Mouse (Mus musculus): ENCODE measurements at regions not wholly inside any gene's neighbourhood (a gene's known extent, or its start where the extent isn't known, plus 50 kb on each side); places are given as distances from the start of the nearest gene placed in this dataset.

DNA sequence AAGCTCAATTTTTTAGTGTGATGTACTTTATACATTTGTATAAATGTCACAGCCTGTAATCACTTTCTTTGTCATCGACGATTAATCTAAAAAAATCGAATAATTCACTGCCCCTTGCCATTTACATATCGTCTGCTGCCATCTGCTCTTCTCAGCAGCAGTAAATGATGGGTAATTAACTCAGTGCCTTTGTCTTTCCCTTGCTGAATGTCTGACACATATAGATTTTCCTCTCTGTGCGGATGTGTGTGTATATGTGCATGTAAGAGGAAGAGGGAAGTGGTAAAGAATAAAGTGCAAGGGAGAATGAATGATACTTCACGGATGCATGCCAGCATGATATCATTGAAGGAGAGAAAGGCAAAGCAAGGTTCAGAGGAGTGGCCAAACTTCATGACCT is 814.3 kb upstream of the Gm5150 start:
- Histone ChIP-seq H3K4me2 (ENCODE audit: low read depth, low read length) (no peak overlapping the region), H3K36me3 (replicated peaks; ENCODE audit: insufficient read depth, low read length) (no peaks in the 10 kb centered on the region), H3K9ac (replicated peaks) (no peak overlapping the region), H3K4me3 (ENCODE audit: low read depth, low read length) (no peak overlapping the region), H3K4me1 (ENCODE audit: insufficient read depth) (no peaks in the 10 kb centered on the region), H3K27ac (ENCODE audit: low read depth) (no peak overlapping the region), H3K9me3 (ENCODE audit: low read length) (no peaks in the 10 kb centered on the region), H3K27me3 (ENCODE audit: insufficient read depth, low read length) (no peaks in the 10 kb centered on the region)
- WGBS (ENCODE audit: insufficient replicate concordance) = 75% methylated on average over 6 of the region's 6 CpGs
- TF ChIP-seq EP300 (IDR thresholded peaks at IDR 0.05; ENCODE audit: low read depth) (no peak), CTCF (IDR thresholded peaks at IDR 0.05; ENCODE audit: low read depth) (no peak)
- DNase-seq = no peak
- ATAC-seq = no peak

DNA sequence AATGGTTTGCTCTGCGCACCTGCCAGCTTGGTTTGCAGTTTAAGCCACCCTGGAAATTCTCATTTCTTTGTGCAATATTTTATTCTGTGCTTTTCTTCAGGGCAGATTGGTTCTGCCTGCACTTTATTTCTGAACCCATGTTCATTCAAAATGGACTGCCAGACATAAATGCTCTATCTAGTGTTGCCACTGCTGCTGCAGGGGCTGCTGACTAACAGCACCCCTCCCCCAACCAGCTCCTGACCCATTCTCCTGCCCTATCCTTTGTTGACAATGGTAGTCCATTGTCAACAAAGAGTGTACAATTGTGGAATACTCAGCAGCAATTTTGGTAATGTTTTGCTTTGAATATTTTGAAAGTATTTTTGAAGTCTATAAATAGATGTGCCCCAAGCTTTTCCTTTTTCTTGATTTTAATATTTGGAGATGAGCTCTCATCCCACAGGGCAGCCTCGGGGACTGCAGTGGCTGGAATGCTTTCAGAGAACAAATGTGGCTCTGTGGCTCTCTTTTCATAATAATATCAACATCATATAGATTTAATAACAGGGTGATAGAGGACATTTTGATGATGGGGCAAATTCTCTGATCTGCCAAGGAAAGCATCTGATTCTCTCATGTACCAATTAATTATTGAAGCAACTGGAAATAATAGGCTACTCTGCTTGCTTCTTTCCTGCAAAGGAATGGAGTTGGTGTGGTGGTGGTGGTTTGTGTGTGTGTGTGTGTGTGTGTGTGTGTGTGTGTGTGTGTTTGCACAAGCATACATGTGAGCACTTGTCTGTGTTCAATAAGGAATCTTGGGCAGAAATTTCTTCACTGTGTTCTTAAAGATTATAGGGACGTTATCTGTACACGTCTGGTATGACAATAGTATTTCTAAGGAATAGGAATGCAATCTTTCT is 813.2 kb upstream of the Gm5150 start:
- 67% methylated on average over 4 of the region's 4 CpGs for WGBS (ENCODE audit: insufficient replicate concordance)

DNA sequence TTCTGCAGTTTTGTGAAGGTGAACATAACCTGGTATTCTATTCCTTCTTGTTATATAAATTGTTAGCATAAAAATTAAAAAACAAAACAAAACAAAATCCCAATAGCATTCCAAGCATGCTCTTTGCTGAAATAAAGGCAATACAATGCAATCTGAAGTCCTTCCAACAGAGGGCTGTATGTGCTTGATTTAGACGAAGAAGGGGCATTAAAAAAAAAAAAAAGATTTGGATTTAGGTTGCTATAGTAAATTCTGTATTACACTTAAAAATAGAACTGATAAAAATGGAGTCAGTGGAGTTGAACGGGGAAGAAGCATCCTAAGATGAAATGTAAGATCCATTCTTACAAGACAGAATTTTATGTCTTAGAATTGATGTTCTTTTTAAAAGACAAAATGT is 810.6 kb upstream of the Gm5150 start:
- Histone ChIP-seq H3K4me1 (ENCODE audit: insufficient read depth) (no peaks in the 10 kb centered on the region), H3K27me3 (ENCODE audit: insufficient read depth, low read length) (no peaks in the 10 kb centered on the region), H3K36me3 (replicated peaks; ENCODE audit: insufficient read depth, low read length) (no peaks in the 10 kb centered on the region), H3K4me2 (ENCODE audit: low read depth, low read length) (no peak overlapping the region), H3K9ac (replicated peaks) (no peak overlapping the region), H3K9me3 (ENCODE audit: low read length) (no peaks in the 10 kb centered on the region), H3K4me3 (ENCODE audit: low read depth, low read length) (no peak overlapping the region), H3K27ac (ENCODE audit: low read depth) (no peak overlapping the region)
- 34% methylated on average over 2 of the region's 2 CpGs for WGBS (ENCODE audit: insufficient replicate concordance)
- no peak for TF ChIP-seq EP300 (IDR thresholded peaks at IDR 0.05; ENCODE audit: low read depth)
- TF ChIP-seq CTCF (IDR thresholded peaks at IDR 0.05; ENCODE audit: low read depth) = no peak
- no peak for DNase-seq
- no peak for ATAC-seq

More for the DNA sequence above, 813.2 kb upstream of the Gm5150 start:
- no peak overlapping the region for H3K9ac ChIP-seq (replicated peaks)
- DNase-seq (no peak), ATAC-seq (no peak)
- TF ChIP-seq EP300 (IDR thresholded peaks at IDR 0.05; ENCODE audit: low read depth) (no peak), CTCF (IDR thresholded peaks at IDR 0.05; ENCODE audit: low read depth) (no peak)
- H3K36me3 ChIP-seq (replicated peaks; ENCODE audit: insufficient read depth, low read length) = no peaks in the 10 kb centered on the region
- no peak overlapping the region for H3K27ac ChIP-seq (ENCODE audit: low read depth)
- no peaks in the 10 kb centered on the region for H3K9me3 ChIP-seq (ENCODE audit: low read length)
- H3K4me1 ChIP-seq (ENCODE audit: insufficient read depth) = no peaks in the 10 kb centered on the region
- H3K4me2 ChIP-seq (ENCODE audit: low read depth, low read length) = no peak overlapping the region
- H3K27me3 ChIP-seq (ENCODE audit: insufficient read depth, low read length) = no peaks in the 10 kb centered on the region
- no peak overlapping the region for H3K4me3 ChIP-seq (ENCODE audit: low read depth, low read length)

DNA sequence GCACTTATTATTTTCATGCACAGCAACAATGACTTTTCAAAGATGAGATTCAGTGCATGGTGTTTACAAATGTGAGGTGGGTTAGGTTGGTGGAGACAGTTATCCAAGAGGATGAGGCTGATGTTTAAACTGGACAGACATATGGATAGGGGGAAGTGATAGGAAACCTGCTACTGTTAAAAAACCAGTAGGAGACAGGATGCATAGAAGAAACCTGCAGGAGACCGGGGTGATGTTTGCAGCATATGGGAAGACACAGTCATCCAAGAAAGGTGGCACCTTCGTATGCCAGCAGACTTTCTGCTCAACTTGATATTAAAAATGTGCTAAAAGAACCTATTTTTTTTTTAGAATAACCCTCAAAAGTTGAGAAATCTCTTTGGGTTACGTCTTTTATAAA is 809.9 kb upstream of the Gm5150 start:
- no peak for ATAC-seq
- no peaks in the 10 kb centered on the region for H3K36me3 ChIP-seq (replicated peaks; ENCODE audit: insufficient read depth, low read length)
- 55% methylated on average over 3 of the region's 3 CpGs for WGBS (ENCODE audit: insufficient replicate concordance)
- no peaks in the 10 kb centered on the region for H3K4me1 ChIP-seq (ENCODE audit: insufficient read depth)
- H3K9ac ChIP-seq (replicated peaks) = no peak overlapping the region
- TF ChIP-seq EP300 (IDR thresholded peaks at IDR 0.05; ENCODE audit: low read depth) (no peak), CTCF (IDR thresholded peaks at IDR 0.05; ENCODE audit: low read depth) (no peak)
- no peaks in the 10 kb centered on the region for H3K9me3 ChIP-seq (ENCODE audit: low read length)
- H3K4me2 ChIP-seq (ENCODE audit: low read depth, low read length) = no peak overlapping the region
- DNase-seq = no peak
- no peak overlapping the region for H3K4me3 ChIP-seq (ENCODE audit: low read depth, low read length)
- H3K27ac ChIP-seq (ENCODE audit: low read depth) = no peak overlapping the region
- no peaks in the 10 kb centered on the region for H3K27me3 ChIP-seq (ENCODE audit: insufficient read depth, low read length)

DNA sequence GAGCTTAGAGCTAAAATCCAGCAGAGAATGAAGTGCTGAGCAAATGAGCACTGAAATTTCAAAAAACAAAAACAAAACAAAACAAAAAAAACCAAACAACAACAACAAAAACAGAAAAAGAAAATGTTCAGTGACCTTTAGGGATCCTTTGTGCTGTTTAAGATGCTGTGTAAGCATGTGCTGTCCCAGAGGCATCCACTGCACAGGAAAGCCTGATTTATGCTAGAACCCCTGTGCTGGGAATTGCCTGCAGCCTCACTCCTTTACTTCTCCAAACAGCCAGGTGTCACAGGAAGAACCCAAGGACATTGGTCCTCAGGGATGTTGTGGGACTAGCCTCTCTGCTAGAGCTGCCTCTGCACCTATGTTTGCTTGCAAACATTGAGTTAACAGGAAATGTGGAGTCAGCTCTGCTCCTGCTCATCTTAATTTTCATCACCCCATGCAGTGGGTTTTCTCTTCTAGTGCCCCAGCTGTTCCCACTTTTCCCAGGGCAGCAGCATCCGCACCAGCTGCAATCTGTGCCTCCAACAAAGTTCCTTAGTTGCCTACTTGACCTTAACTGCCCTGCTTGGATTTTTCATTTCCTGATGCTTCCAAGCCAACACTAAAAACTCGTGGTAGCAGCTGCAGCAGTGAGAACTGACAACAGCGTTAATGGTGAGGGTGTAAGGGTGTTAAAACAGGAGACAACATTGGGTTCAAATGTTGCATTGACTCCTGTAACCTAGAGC is 804.8 kb upstream of the Gm5150 start:
- Histone ChIP-seq H3K9me3 (ENCODE audit: low read length) (no peaks in the 10 kb centered on the region), H3K4me2 (ENCODE audit: low read depth, low read length) (no peak overlapping the region), H3K27ac (ENCODE audit: low read depth) (no peak overlapping the region), H3K36me3 (replicated peaks; ENCODE audit: insufficient read depth, low read length) (no peaks in the 10 kb centered on the region), H3K9ac (replicated peaks) (no peak overlapping the region), H3K4me1 (ENCODE audit: insufficient read depth) (no peaks in the 10 kb centered on the region), H3K4me3 (ENCODE audit: low read depth, low read length) (no peak overlapping the region), H3K27me3 (ENCODE audit: insufficient read depth, low read length) (no peaks in the 10 kb centered on the region)
- TF ChIP-seq CTCF (IDR thresholded peaks at IDR 0.05; ENCODE audit: low read depth) (no peak), EP300 (IDR thresholded peaks at IDR 0.05; ENCODE audit: low read depth) (no peak)
- 40% methylated on average over 3 of the region's 3 CpGs for WGBS (ENCODE audit: insufficient replicate concordance)
- ATAC-seq (no peak), DNase-seq (no peak)

DNA sequence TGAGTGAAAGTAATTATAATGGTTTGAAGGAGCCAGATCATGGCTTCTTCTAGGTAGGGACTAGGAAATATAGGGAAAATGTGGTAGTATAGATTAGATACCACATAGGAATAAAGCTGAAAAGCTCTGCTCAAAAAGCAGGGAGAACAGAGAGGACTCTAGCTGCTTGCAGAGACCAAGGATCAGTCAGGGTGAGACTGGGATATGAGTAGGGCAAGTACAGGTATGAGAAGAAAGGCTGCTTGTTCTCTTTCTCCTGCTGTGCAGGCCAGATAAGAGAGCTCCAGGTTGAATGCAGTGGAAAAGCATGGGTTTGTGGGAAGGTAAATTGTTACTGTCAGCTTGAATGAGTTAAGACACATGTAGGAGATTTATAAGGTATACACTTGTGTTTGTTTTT is 797.4 kb upstream of the Gm5150 start:
- no peak for ATAC-seq
- TF ChIP-seq EP300 (IDR thresholded peaks at IDR 0.05; ENCODE audit: low read depth) = no peak
- no peak for TF ChIP-seq CTCF (IDR thresholded peaks at IDR 0.05; ENCODE audit: low read depth)
- Histone ChIP-seq H3K9me3 (ENCODE audit: low read length) (no peaks in the 10 kb centered on the region), H3K4me1 (ENCODE audit: insufficient read depth) (no peaks in the 10 kb centered on the region), H3K4me2 (ENCODE audit: low read depth, low read length) (no peak overlapping the region), H3K4me3 (ENCODE audit: low read depth, low read length) (no peak overlapping the region), H3K27me3 (ENCODE audit: insufficient read depth, low read length) (no peaks in the 10 kb centered on the region), H3K27ac (ENCODE audit: low read depth) (no peak overlapping the region), H3K36me3 (replicated peaks; ENCODE audit: insufficient read depth, low read length) (no peaks in the 10 kb centered on the region), H3K9ac (replicated peaks) (no peak overlapping the region)
- DNase-seq = no peak

Measured in liver, postnatal 0 days (tissue).